Mouse (Mus musculus): Measurements from ENCODE around the gene Fam126a.

Fam126a gene

GRCm38 (mm10) chr5:24030579-24030969 is at the start of gene Fam126a:
Gene Fam126a, minus strand, starts transcription at chr5:24030690.
- DNase-seq (ENCODE audit: low spot score), result peak; percentile 95

- DNase-seq (ENCODE audit: low spot score), result no peak
Measured at GRCm38 (mm10) chr5:24078420-24079179, 48.1 kb upstream of the Fam126a start.

GRCm38 (mm10) chr5:24077739-24078306 is 47.3 kb upstream of the Fam126a start:
- DNase-seq (ENCODE audit: low spot score), result peak; percentile 6

- peak; percentile 81 for DNase-seq (ENCODE audit: low spot score)
Measured at GRCm38 (mm10) chr5:24076986-24077718, 46.7 kb upstream of the Fam126a start.

- no peak for DNase-seq (ENCODE audit: low spot score)
Measured at GRCm38 (mm10) chr5:24072031-24072430, 41.5 kb upstream of the Fam126a start.

GRCm38 (mm10) chr5:24068955-24069354 is 38.5 kb upstream of the Fam126a start:
- no peak for DNase-seq (ENCODE audit: low spot score)

GRCm38 (mm10) chr5:24063545-24063944 is 33.1 kb upstream of the Fam126a start:
- DNase-seq (ENCODE audit: low spot score), result no peak

GRCm38 (mm10) chr5:24063034-24063433 is 32.5 kb upstream of the Fam126a start:
- DNase-seq (ENCODE audit: low spot score), result no peak

- DNase-seq (ENCODE audit: low spot score), result no peak
Measured at GRCm38 (mm10) chr5:24060949-24061348, 30.5 kb upstream of the Fam126a start.

- DNase-seq (ENCODE audit: low spot score), result no peak
Measured at GRCm38 (mm10) chr5:24057592-24057991, 27.1 kb upstream of the Fam126a start.

- no peak for DNase-seq (ENCODE audit: low spot score)
Measured at GRCm38 (mm10) chr5:24056865-24057264, 26.4 kb upstream of the Fam126a start.

- DNase-seq (ENCODE audit: low spot score), result no peak
Measured at GRCm38 (mm10) chr5:24054382-24054781, 23.9 kb upstream of the Fam126a start.

- no peak for DNase-seq (ENCODE audit: low spot score)
Measured at GRCm38 (mm10) chr5:24053245-24054190, 23.0 kb upstream of the Fam126a start.

GRCm38 (mm10) chr5:24051755-24052675 is 21.5 kb upstream of the Fam126a start:
- DNase-seq (ENCODE audit: low spot score), result no peak

GRCm38 (mm10) chr5:24047821-24048220 is 17.3 kb upstream of the Fam126a start:
- no peak for DNase-seq (ENCODE audit: low spot score)

- DNase-seq (ENCODE audit: low spot score), result no peak
Measured at GRCm38 (mm10) chr5:24047001-24047400, 16.5 kb upstream of the Fam126a start.

- no peak for DNase-seq (ENCODE audit: low spot score)
Measured at GRCm38 (mm10) chr5:24045998-24046631, 15.6 kb upstream of the Fam126a start.

GRCm38 (mm10) chr5:24044387-24044786 is 13.9 kb upstream of the Fam126a start:
- no peak for DNase-seq (ENCODE audit: low spot score)

GRCm38 (mm10) chr5:24043367-24043766 is 12.9 kb upstream of the Fam126a start:
- DNase-seq (ENCODE audit: low spot score), result no peak

- DNase-seq (ENCODE audit: low spot score), result no peak
Measured at GRCm38 (mm10) chr5:24041341-24041852, 10.9 kb upstream of the Fam126a start.

All from retina, embryonic 14.5 days (tissue).